Mouse (Mus musculus): Measurements from ENCODE around the gene Sorbs1. TPM values are rescaled to one million over a fixed set of nuclear protein-coding genes. Genes with fewer than 3 reads are reported as not detected.
A peak's percentile ranks its signal among the peaks of the same experiment; 100 is the strongest.

Sorbs1 gene
- polyA plus RNA-seq, 1 experiment from 2014 or later, result 68.9 TPM

- ATAC-seq (peak; percentile 66), DNase-seq (ENCODE audit: low read depth, low spot score) (no peak)
- POLR2A ChIA-PET, result interaction anchor here (1.5 kb wide), 1 partner anchor 51 kb away, joined by 5 read pairs; no protein-coding TSS in a partner anchor
- no peaks in the 10 kb centered on the region for H3K27me3 ChIP-seq
- CTCF ChIA-PET, result interaction anchor here (0.9 kb wide), 3 partner anchors 12 to 28 kb away, joined by 3 to 5 read pairs (median 3); no protein-coding TSS in a partner anchor
- in situ Hi-C loops (cut with MboI; ENCODE audit: low pct_unique_long_range_greater_than_20kb), result no loop called here
- TF ChIP-seq CTCF (IDR thresholded peaks at IDR 0.05), result no peak
Measured at GRCm38 (mm10) chr19:40462892-40463291, 50.7 kb downstream of the Sorbs1 start.

GRCm38 (mm10) chr19:40462481-40462880 is 51.1 kb downstream of the Sorbs1 start:
- TF ChIP-seq CTCF (IDR thresholded peaks at IDR 0.05), result no peak
- ChIA-PET CTCF (interaction anchor here (0.9 kb wide), 3 partner anchors 12 to 27 kb away, joined by 3 to 5 read pairs (median 3); no protein-coding TSS in a partner anchor), POLR2A (interaction anchor here (1.5 kb wide), 1 partner anchor 52 kb away, joined by 5 read pairs; no protein-coding TSS in a partner anchor)
- in situ Hi-C loops (cut with MboI; ENCODE audit: low pct_unique_long_range_greater_than_20kb), result no loop called here
- peak; percentile 60 for DNase-seq (ENCODE audit: low read depth, low spot score)
- H3K27me3 ChIP-seq, result no peaks in the 10 kb centered on the region
- peak; percentile 96 for ATAC-seq

GRCm38 (mm10) chr19:40461662-40462061 is 51.9 kb downstream of the Sorbs1 start:
- CTCF ChIA-PET, result no interaction called here
- ATAC-seq, result no peak
- no peak for DNase-seq (ENCODE audit: low read depth, low spot score)
- POLR2A ChIA-PET, result interaction anchor here (1.5 kb wide), 1 partner anchor 52 kb away, joined by 5 read pairs; no protein-coding TSS in a partner anchor
- no peak for TF ChIP-seq CTCF (IDR thresholded peaks at IDR 0.05)
- in situ Hi-C loops (cut with MboI; ENCODE audit: low pct_unique_long_range_greater_than_20kb), result no loop called here
- H3K27me3 ChIP-seq, result no peaks in the 10 kb centered on the region

GRCm38 (mm10) chr19:40460854-40461490 is 52.6 kb downstream of the Sorbs1 start:
- POLR2A ChIA-PET, result interaction anchor here (1.1 kb wide), 1 partner anchor 28 kb away, joined by 4 read pairs; no protein-coding TSS in a partner anchor
- in situ Hi-C loops (cut with MboI; ENCODE audit: low pct_unique_long_range_greater_than_20kb), result no loop called here
- no peak for DNase-seq (ENCODE audit: low read depth, low spot score)

GRCm38 (mm10) chr19:40459338-40459737 is 54.2 kb downstream of the Sorbs1 start:
- ChIA-PET POLR2A (no interaction called here), CTCF (interaction anchor here (0.7 to 1.9 kb wide), 3 partner anchors 9 to 25 kb away, joined by 3 to 6 read pairs (median 3); no protein-coding TSS in a partner anchor)
- H3K27me3 ChIP-seq, result no peaks in the 10 kb centered on the region
- no peak for TF ChIP-seq CTCF (IDR thresholded peaks at IDR 0.05)
- ATAC-seq (no peak), DNase-seq (ENCODE audit: low read depth, low spot score) (no peak)
- in situ Hi-C loops (cut with MboI; ENCODE audit: low pct_unique_long_range_greater_than_20kb), result no loop called here

More at GRCm38 (mm10) chr19:40460854-40461490, 52.6 kb downstream of the Sorbs1 start:
- CTCF ChIA-PET, result interaction anchor here (1.3 kb wide), 1 partner anchor 24 kb away, joined by 3 read pairs; no protein-coding TSS in a partner anchor
- no peaks in the 10 kb centered on the region for H3K27me3 ChIP-seq
- TF ChIP-seq CTCF (IDR thresholded peaks at IDR 0.05), result no peak
- ATAC-seq, result no peak

GRCm38 (mm10) chr19:40458806-40459205 is 54.8 kb downstream of the Sorbs1 start:
- ATAC-seq (no peak), DNase-seq (ENCODE audit: low read depth, low spot score) (no peak)
- POLR2A ChIA-PET, result no interaction called here
- in situ Hi-C loops (cut with MboI; ENCODE audit: low pct_unique_long_range_greater_than_20kb), result no loop called here
- no peak for TF ChIP-seq CTCF (IDR thresholded peaks at IDR 0.05)
- CTCF ChIA-PET, result interaction anchor here (0.7 to 1.9 kb wide), 3 partner anchors 8 to 26 kb away, joined by 3 to 6 read pairs (median 3); no protein-coding TSS in a partner anchor
- H3K27me3 ChIP-seq, result no peaks in the 10 kb centered on the region

- ChIA-PET POLR2A (no interaction called here), CTCF (interaction anchor here (1.2 kb wide), 1 partner anchor 18 kb away, joined by 3 read pairs; no protein-coding TSS in a partner anchor)
- DNase-seq (ENCODE audit: low read depth, low spot score) (no peak), ATAC-seq (no peak)
- no peak for TF ChIP-seq CTCF (IDR thresholded peaks at IDR 0.05)
- in situ Hi-C loops (cut with MboI; ENCODE audit: low pct_unique_long_range_greater_than_20kb), result no loop called here
- H3K27me3 ChIP-seq, result no peaks in the 10 kb centered on the region
Measured at GRCm38 (mm10) chr19:40455248-40455647, 58.3 kb downstream of the Sorbs1 start.

- ChIA-PET CTCF (no interaction called here), POLR2A (no interaction called here)
- in situ Hi-C loops (cut with MboI; ENCODE audit: low pct_unique_long_range_greater_than_20kb), result no loop called here
- ATAC-seq, result no peak
- no peak for DNase-seq (ENCODE audit: low read depth, low spot score)
- TF ChIP-seq CTCF (IDR thresholded peaks at IDR 0.05), result no peak
- H3K27me3 ChIP-seq, result no peaks in the 10 kb centered on the region
Measured at GRCm38 (mm10) chr19:40454096-40454495, 59.5 kb downstream of the Sorbs1 start.

GRCm38 (mm10) chr19:40452201-40452600 is 61.4 kb downstream of the Sorbs1 start:
- DNase-seq (ENCODE audit: low read depth, low spot score), result no peak
- POLR2A ChIA-PET, result no interaction called here
- H3K27me3 ChIP-seq, result no peaks in the 10 kb centered on the region
- no peak for ATAC-seq
- CTCF ChIA-PET, result interaction anchor here (1.0 to 1.8 kb wide), 3 partner anchors 12 to 15 kb away, joined by 3 to 8 read pairs (median 3); no protein-coding TSS in a partner anchor
- in situ Hi-C loops (cut with MboI; ENCODE audit: low pct_unique_long_range_greater_than_20kb), result no loop called here
- TF ChIP-seq CTCF (IDR thresholded peaks at IDR 0.05), result no peak

- POLR2A ChIA-PET, result no interaction called here
- H3K27me3 ChIP-seq, result no peaks in the 10 kb centered on the region
- CTCF ChIA-PET, result interaction anchor here (1.0 to 1.8 kb wide), 6 partner anchors 8 to 19 kb away, joined by 3 to 8 read pairs (median 4); no protein-coding TSS in a partner anchor
- TF ChIP-seq CTCF (IDR thresholded peaks at IDR 0.05), result no peak
- DNase-seq (ENCODE audit: low read depth, low spot score) (no peak), ATAC-seq (no peak)
- in situ Hi-C loops (cut with MboI; ENCODE audit: low pct_unique_long_range_greater_than_20kb), result no loop called here
Measured at GRCm38 (mm10) chr19:40451307-40451706, 62.3 kb downstream of the Sorbs1 start.

GRCm38 (mm10) chr19:40446525-40446924 is 67.1 kb downstream of the Sorbs1 start:
- ATAC-seq, result no peak
- ChIA-PET POLR2A (no interaction called here), CTCF (no interaction called here)
- DNase-seq (ENCODE audit: low read depth, low spot score), result no peak
- H3K27me3 ChIP-seq, result no peaks in the 10 kb centered on the region
- in situ Hi-C loops (cut with MboI; ENCODE audit: low pct_unique_long_range_greater_than_20kb), result no loop called here
- TF ChIP-seq CTCF (IDR thresholded peaks at IDR 0.05), result no peak
